Mouse (Mus musculus) monocyte, adult 5-6 weeks (primary cell): Measurements from ENCODE around the gene Stub1. TPM values are rescaled to one million over a fixed set of nuclear protein-coding genes. Genes with fewer than 3 reads are reported as not detected.

ENCODE experiments used
- total RNA-seq: library from RNA; stranded (forward); fragments of 200-1000, 200-491, 200-594 nt; gene quantifications from 3 replicates; pipeline ENCODE4 v1.2.3, GENCODE M21; 2017

Gene Stub1
- total RNA-seq, 1 experiment from 2014 or later: 75.3 TPM

Other genes with a start within 250 kb of the Stub1 start
- not detected in 3 replicates for gene Gng13, start 116.2 kb downstream of the Stub1 start, total RNA-seq
- 1.1 to 5.0 TPM (median 3.0 TPM) in 3 replicates for gene Chtf18, start 106.0 kb downstream of the Stub1 start, total RNA-seq
- gene Rpusd1, start 105.7 kb downstream of the Stub1 start, total RNA-seq: 0.95 to 2.5 TPM in 2 of 3 replicates, not detected in the other
- not detected in 3 replicates for gene Mslnl, start 97.4 kb downstream of the Stub1 start, total RNA-seq
- not detected in 3 replicates for gene Msln, start 79.0 kb downstream of the Stub1 start, total RNA-seq
- gene Narfl, start 59.6 kb downstream of the Stub1 start, total RNA-seq: 22.3 to 32.1 TPM (median 27.3 TPM) in 3 replicates
- gene Haghl, start 47.7 kb downstream of the Stub1 start, total RNA-seq: 16.0 to 49.1 TPM (median 25.3 TPM) in 3 replicates
- gene Ccdc78, start 46.8 kb downstream of the Stub1 start, total RNA-seq: not detected in 3 replicates
- gene Fam173a, start 40.5 kb downstream of the Stub1 start, total RNA-seq: 30.7 to 53.7 TPM (median 38.7 TPM) in 3 replicates
- gene AC134908.4, start 37.7 kb downstream of the Stub1 start, total RNA-seq: not detected in 3 replicates
- gene Metrn, start 36.3 kb downstream of the Stub1 start, total RNA-seq: 5.1 to 6.4 TPM (median 6.1 TPM) in 3 replicates
- gene Fbxl16, start 24.3 kb downstream of the Stub1 start, total RNA-seq: not detected in 3 replicates
- gene Wdr24, start 9.8 kb downstream of the Stub1 start, total RNA-seq: 10.7 to 16.6 TPM (median 15.6 TPM) in 3 replicates
- 7.9 to 20.3 TPM (median 11.0 TPM) in 3 replicates for gene Jmjd8, start 4.5 kb downstream of the Stub1 start, total RNA-seq
- 1.8 TPM in 1 of 3 replicates, not detected in the others for gene Rhbdl1, start 3.9 kb upstream of the Stub1 start, total RNA-seq
- 0.43 to 2.9 TPM (median 2.1 TPM) in 3 replicates for gene Gm20683, start 8.4 kb upstream of the Stub1 start, total RNA-seq
- gene Rhot2, start 11.4 kb upstream of the Stub1 start, total RNA-seq: 17.6 to 38.7 TPM (median 34.3 TPM) in 3 replicates
- 2.9 to 7.7 TPM (median 3.4 TPM) in 3 replicates for gene Wdr90, start 28.1 kb upstream of the Stub1 start, total RNA-seq
- 1.1 to 5.7 TPM (median 1.6 TPM) in 3 replicates for gene Mcrip2, start 35.4 kb upstream of the Stub1 start, total RNA-seq
- 1.3 to 10.0 TPM (median 7.0 TPM) in 3 replicates for gene Mettl26, start 41.7 kb upstream of the Stub1 start, total RNA-seq
- gene Wfikkn1, start 47.5 kb upstream of the Stub1 start, total RNA-seq: 1.0 to 2.1 TPM (median 1.4 TPM) in 3 replicates
- 3.5 to 7.1 TPM (median 3.8 TPM) in 3 replicates for gene Rab40c, start 86.3 kb upstream of the Stub1 start, total RNA-seq
- 13.5 to 34.1 TPM (median 18.4 TPM) in 3 replicates for gene Pigq, start 111.5 kb upstream of the Stub1 start, total RNA-seq
- gene Nhlrc4, start 111.6 kb upstream of the Stub1 start, total RNA-seq: not detected in 3 replicates
- not detected in 3 replicates for gene A930017K11Rik, start 119.2 kb upstream of the Stub1 start, total RNA-seq
- gene Capn15, start 152.4 kb upstream of the Stub1 start, total RNA-seq: 2.3 to 6.6 TPM (median 6.1 TPM) in 3 replicates
- 0.32 to 4.0 TPM (median 1.2 TPM) in 3 replicates for gene Rab11fip3, start 236.2 kb upstream of the Stub1 start, total RNA-seq